Comparison of ENCODE assay signal across 21 mouse cellular contexts in genomic region chr2:81733484-81733883, GRCm38 (mm10).
DNase-seq lines count a peak whose midpoint lies in the region; ATAC-seq and TF ChIP-seq lines count a peak whose summit lies in the region.
"Had no signal": no experiment of that assay in that cellular context is flagged by ENCODE, and none has a peak within 500 bp of the region (broad histone marks: within the 10 kb centered on the region; RNA-seq: fewer than 3 reads in every experiment).

No protein-coding gene starts in this region.

- H3K9me3 ChIP-seq in intestine, embryonic 15.5 days = no peaks in the 10 kb centered on the region
- H3K9me3 ChIP-seq in intestine, embryonic 16.5 days (ENCODE audit: control insufficient read depth, low read length) = no peaks in the 10 kb centered on the region
- H3K9me3 ChIP-seq in intestine, postnatal 0 days (ENCODE audit: control insufficient read depth) = no peaks in the 10 kb centered on the region
- no peaks in the 10 kb centered on the region for H3K9me3 ChIP-seq in midbrain, embryonic 11.5 days (ENCODE audit: control insufficient read depth, low read length)
- no peaks in the 10 kb centered on the region for H3K9me3 ChIP-seq in liver, postnatal 0 days (ENCODE audit: low read length)

- no peaks in the 10 kb centered on the region for H3K4me1 ChIP-seq in intestine, embryonic 15.5 days (replicated peaks)
- H3K4me1 ChIP-seq in intestine, embryonic 16.5 days (ENCODE audit: control insufficient read depth, insufficient read depth, low read length) = no peaks in the 10 kb centered on the region
- no peaks in the 10 kb centered on the region for H3K4me1 ChIP-seq in intestine, postnatal 0 days (replicated peaks; ENCODE audit: control insufficient read depth, insufficient read depth, low read length)
- H3K4me1 ChIP-seq in midbrain, embryonic 11.5 days (ENCODE audit: control insufficient read depth, insufficient read depth, low read length) = no peaks in the 10 kb centered on the region
- H3K4me1 ChIP-seq in liver, postnatal 0 days (ENCODE audit: insufficient read depth) = no peaks in the 10 kb centered on the region

- WGBS in intestine, embryonic 15.5 days = 43% methylated on average over 2 of the region's 2 CpGs
- 53% methylated on average over 2 of the region's 2 CpGs for WGBS in intestine, embryonic 16.5 days
- WGBS in intestine, postnatal 0 days = 33% methylated on average over 2 of the region's 2 CpGs
- WGBS in midbrain, embryonic 11.5 days = 87% methylated on average over 2 of the region's 2 CpGs
- 64% methylated on average over 2 of the region's 2 CpGs for WGBS in liver, postnatal 0 days (ENCODE audit: insufficient replicate concordance)

- TF ChIP-seq CTCF in intestine, postnatal 0 days (IDR thresholded peaks at IDR 0.05; ENCODE audit: low read depth) = no peak
- TF ChIP-seq CTCF in liver, postnatal 0 days (IDR thresholded peaks at IDR 0.05; ENCODE audit: low read depth) = no peak

- peak; percentile 70 for ATAC-seq in intestine, embryonic 15.5 days
- ATAC-seq in intestine, embryonic 16.5 days = peak; percentile 82
- peak; percentile 65 for ATAC-seq in intestine, postnatal 0 days
- no peak for ATAC-seq in midbrain, embryonic 11.5 days (ENCODE audit: low FRiP score)
- no peak for ATAC-seq in liver, postnatal 0 days
- ATAC-seq: activated CD4-positive, CD25-positive, alpha-beta regulatory T cell, adult 4 months; CD4-positive, CD25-positive, alpha-beta regulatory T cell, adult 4 months; Patski had no signal

- no peak overlapping the region for H3K27ac ChIP-seq in intestine, embryonic 15.5 days
- no peak overlapping the region for H3K27ac ChIP-seq in intestine, embryonic 16.5 days (ENCODE audit: low read length)
- H3K27ac ChIP-seq in intestine, postnatal 0 days (ENCODE audit: low read depth, low read length) = no peak overlapping the region
- H3K27ac ChIP-seq in midbrain, embryonic 11.5 days (ENCODE audit: low read depth, low read length) = no peak overlapping the region
- H3K27ac ChIP-seq in liver, postnatal 0 days (ENCODE audit: low read depth) = no peak overlapping the region

- H3K27me3 ChIP-seq in intestine, embryonic 15.5 days (replicated peaks) = no peaks in the 10 kb centered on the region
- no peaks in the 10 kb centered on the region for H3K27me3 ChIP-seq in intestine, embryonic 16.5 days (replicated peaks; ENCODE audit: control insufficient read depth, insufficient read depth, low read length)
- no peaks in the 10 kb centered on the region for H3K27me3 ChIP-seq in intestine, postnatal 0 days (replicated peaks; ENCODE audit: control insufficient read depth, insufficient read depth, low read length)
- H3K27me3 ChIP-seq in midbrain, embryonic 11.5 days (ENCODE audit: control insufficient read depth, insufficient read depth, low read length) = no peaks in the 10 kb centered on the region
- no peaks in the 10 kb centered on the region for H3K27me3 ChIP-seq in liver, postnatal 0 days (ENCODE audit: insufficient read depth, low read length)
- H3K27me3 ChIP-seq: CH12.LX had no signal

- no peak overlapping the region for H3K4me3 ChIP-seq in intestine, embryonic 15.5 days (replicated peaks)
- H3K4me3 ChIP-seq in intestine, embryonic 16.5 days (ENCODE audit: low read length) = no peak overlapping the region
- no peak overlapping the region for H3K4me3 ChIP-seq in intestine, postnatal 0 days (ENCODE audit: low read depth, low read length)
- no peak overlapping the region for H3K4me3 ChIP-seq in midbrain, embryonic 11.5 days (ENCODE audit: low read depth, low read length)
- no peak overlapping the region for H3K4me3 ChIP-seq in liver, postnatal 0 days (ENCODE audit: low read depth, low read length)

- no peak for DNase-seq in midbrain, embryonic 11.5 days (ENCODE audit: low spot score, missing footprints)
- DNase-seq in ovary, adult 18-20 months (ENCODE audit: low spot score) = no peak
- no peak for DNase-seq in liver, postnatal 0 days
- DNase-seq: adrenal gland, adult 2 months; adrenal gland, adult 8-10 months; adrenal gland, postnatal 10 days; adrenal gland, postnatal 14 days; adrenal gland, postnatal 25 days; adrenal gland, postnatal 36 days; B cell, adult 2 months; cerebellum, adult 11 months; cerebellum, adult 11-12 months; cerebellum, adult 18-20 months had no signal

- TF ChIP-seq EP300 in liver, postnatal 0 days (IDR thresholded peaks at IDR 0.05; ENCODE audit: low read depth) = no peak

- no peak overlapping the region for H3K9ac ChIP-seq in intestine, embryonic 15.5 days
- no peak overlapping the region for H3K9ac ChIP-seq in intestine, embryonic 16.5 days (ENCODE audit: low read depth, low read length)
- no peak overlapping the region for H3K9ac ChIP-seq in intestine, postnatal 0 days (ENCODE audit: low read depth, low read length)
- H3K9ac ChIP-seq in midbrain, embryonic 11.5 days (ENCODE audit: low read length) = no peak overlapping the region
- H3K9ac ChIP-seq in liver, postnatal 0 days (replicated peaks) = no peak overlapping the region

- H3K36me3 ChIP-seq in intestine, embryonic 15.5 days = no peaks in the 10 kb centered on the region
- no peaks in the 10 kb centered on the region for H3K36me3 ChIP-seq in intestine, embryonic 16.5 days (ENCODE audit: control insufficient read depth, insufficient read depth, low read length)
- H3K36me3 ChIP-seq in intestine, postnatal 0 days (ENCODE audit: control insufficient read depth, insufficient read depth) = no peaks in the 10 kb centered on the region
- H3K36me3 ChIP-seq in midbrain, embryonic 11.5 days (ENCODE audit: control insufficient read depth, insufficient read depth, low read length) = no peaks in the 10 kb centered on the region
- no peaks in the 10 kb centered on the region for H3K36me3 ChIP-seq in liver, postnatal 0 days (replicated peaks; ENCODE audit: insufficient read depth, low read length)
- H3K36me3 ChIP-seq: G1E had no signal

- H3K4me2 ChIP-seq in intestine, embryonic 15.5 days (replicated peaks) = no peak overlapping the region
- H3K4me2 ChIP-seq in intestine, embryonic 16.5 days (ENCODE audit: low read depth, low read length) = no peak overlapping the region
- H3K4me2 ChIP-seq in intestine, postnatal 0 days (replicated peaks; ENCODE audit: low read depth) = no peak overlapping the region
- H3K4me2 ChIP-seq in midbrain, embryonic 11.5 days = no peak overlapping the region
- no peak overlapping the region for H3K4me2 ChIP-seq in liver, postnatal 0 days (ENCODE audit: low read depth, low read length)

Comparison
In these comparisons a context has a peak if more than half of its experiments do, and no peak if none do; other contexts are left out.
1. ATAC-seq: peak in intestine, embryonic 15.5 days (single experiment), intestine, embryonic 16.5 days (single experiment) and intestine, postnatal 0 days (single experiment); none in midbrain, embryonic 11.5 days (single experiment) and liver, postnatal 0 days (single experiment).